ENCODE assay signal across 8 mouse cellular contexts in genomic region chr5:41044465-41044864, GRCm38 (mm10).
DNase-seq lines count a peak whose midpoint lies in the region; ATAC-seq and TF ChIP-seq lines count a peak whose summit lies in the region.

No protein-coding gene starts in this region.

- H3K4me3 ChIP-seq in limb, embryonic 14.5 days (replicated peaks; ENCODE audit: low read length) = no peak overlapping the region
- no peak overlapping the region for H3K4me3 ChIP-seq in neural tube, embryonic 11.5 days (ENCODE audit: low read depth, low read length)

- ATAC-seq in limb, embryonic 14.5 days (ENCODE audit: low FRiP score, low read depth) = peak; percentile 30; the same call in 1 of the 2 replicates
- peak; percentile 83; the same call in 1 of the 2 replicates for ATAC-seq in neural tube, embryonic 11.5 days (ENCODE audit: insufficient read depth, low FRiP score, low TSS enrichment)

- H3K36me3 ChIP-seq in limb, embryonic 14.5 days (ENCODE audit: control insufficient read depth, insufficient read depth, low read length) = no peaks in the 10 kb centered on the region
- no peaks in the 10 kb centered on the region for H3K36me3 ChIP-seq in neural tube, embryonic 11.5 days (ENCODE audit: control insufficient read depth, insufficient read depth, low read length)

- peak; percentile 56 to 57 for DNase-seq in B cell, adult 2 months
- peak; percentile 26 for DNase-seq in WW6 (ENCODE audit: low read depth, low spot score)
- peak; percentile 52 to 76 for DNase-seq in cerebellum, postnatal 4 days (ENCODE audit: low spot score in 2 of 2)
- DNase-seq in gastrocnemius, postnatal 4 days (ENCODE audit: low spot score in 2 of 2) = peak; percentile 23 to 50
- DNase-seq in kidney, postnatal 10 days = peak; percentile 79
- peak; percentile 87 for DNase-seq in limb, embryonic 14.5 days (ENCODE audit: low spot score)
- DNase-seq in neural tube, embryonic 11.5 days (ENCODE audit: low spot score) = peak; percentile 53
- DNase-seq in urinary bladder, postnatal 25 days (ENCODE audit: low spot score) = peak; percentile 51

- no peaks in the 10 kb centered on the region for H3K4me1 ChIP-seq in limb, embryonic 14.5 days (ENCODE audit: control insufficient read depth, insufficient read depth, low read length)
- H3K4me1 ChIP-seq in neural tube, embryonic 11.5 days (ENCODE audit: control insufficient read depth, insufficient read depth, low read length) = no peaks in the 10 kb centered on the region

- no peaks in the 10 kb centered on the region for H3K27me3 ChIP-seq in limb, embryonic 14.5 days (ENCODE audit: control insufficient read depth, insufficient read depth, low read length)
- H3K27me3 ChIP-seq in neural tube, embryonic 11.5 days (ENCODE audit: control insufficient read depth, insufficient read depth, low read length) = no peaks in the 10 kb centered on the region

- H3K27ac ChIP-seq in limb, embryonic 14.5 days (replicated peaks; ENCODE audit: low read depth, low read length) = no peak overlapping the region
- no peak overlapping the region for H3K27ac ChIP-seq in neural tube, embryonic 11.5 days (ENCODE audit: low read depth, low read length)

- H3K4me2 ChIP-seq in limb, embryonic 14.5 days (replicated peaks; ENCODE audit: low read depth, low read length, severe bottlenecking) = no peak overlapping the region
- no peak overlapping the region for H3K4me2 ChIP-seq in neural tube, embryonic 11.5 days (ENCODE audit: low read depth)

- no peak overlapping the region for H3K9ac ChIP-seq in limb, embryonic 14.5 days (ENCODE audit: low read depth, low read length, severe bottlenecking)
- no peak overlapping the region for H3K9ac ChIP-seq in neural tube, embryonic 11.5 days (ENCODE audit: low read length)

- no peak for TF ChIP-seq POLR2A in limb, embryonic 14.5 days (IDR thresholded peaks at IDR 0.05; ENCODE audit: borderline replicate concordance, extremely low read depth, insufficient read depth, insufficient read length)

- H3K9me3 ChIP-seq in limb, embryonic 14.5 days (ENCODE audit: control insufficient read depth, low read length) = no peaks in the 10 kb centered on the region
- no peaks in the 10 kb centered on the region for H3K9me3 ChIP-seq in neural tube, embryonic 11.5 days (ENCODE audit: control insufficient read depth, low read length)

Comparison
In these comparisons a context has a peak if more than half of its experiments do, and no peak if none do; other contexts are left out.
1. DNase-seq: peak in every context shown above with its lines; median percentile 87 in limb, embryonic 14.5 days; 79 in kidney, postnatal 10 days; 64 in cerebellum, postnatal 4 days; 56 in B cell, adult 2 months; 53 in neural tube, embryonic 11.5 days; 51 in urinary bladder, postnatal 25 days; 36 in gastrocnemius, postnatal 4 days; 26 in WW6.